Mouse (Mus musculus): ENCODE data around the gene Tpbgl.

Tpbgl gene

GRCm38 (mm10) chr7:99626376-99627270 lies at the start of gene Tpbgl:
Gene Tpbgl, minus strand, starts transcription at chr7:99627103.
- DNase-seq (ENCODE audit: low spot score) = peak; percentile 47

- DNase-seq (ENCODE audit: low spot score) = no peak
Observed at GRCm38 (mm10) chr7:99674890-99675289, 48.0 kb upstream of the Tpbgl start.

GRCm38 (mm10) chr7:99674209-99674608 lies 47.3 kb upstream of the Tpbgl start:
- no peak for DNase-seq (ENCODE audit: low spot score)

DNA sequence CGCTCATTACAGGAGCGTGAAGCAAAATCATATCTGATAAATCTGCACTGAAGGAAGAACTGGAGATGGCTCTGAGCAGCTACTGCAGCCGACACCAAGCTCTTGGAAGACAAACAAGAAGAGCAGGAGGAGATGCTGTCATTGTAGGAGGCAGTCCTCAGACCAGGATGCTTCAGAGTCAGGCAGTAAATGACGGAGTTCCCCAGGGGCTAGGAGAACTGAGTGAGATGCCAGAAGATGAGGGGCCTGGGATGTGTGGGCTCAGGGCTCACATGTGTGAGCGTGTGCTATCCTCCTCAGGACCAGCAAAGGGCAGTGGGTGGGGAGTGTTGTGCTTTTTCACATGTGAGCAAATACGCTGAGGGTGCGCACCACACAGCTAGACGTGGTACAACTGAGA lies 46.3 kb upstream of the Tpbgl start:
- no peak for DNase-seq (ENCODE audit: low spot score)

DNA sequence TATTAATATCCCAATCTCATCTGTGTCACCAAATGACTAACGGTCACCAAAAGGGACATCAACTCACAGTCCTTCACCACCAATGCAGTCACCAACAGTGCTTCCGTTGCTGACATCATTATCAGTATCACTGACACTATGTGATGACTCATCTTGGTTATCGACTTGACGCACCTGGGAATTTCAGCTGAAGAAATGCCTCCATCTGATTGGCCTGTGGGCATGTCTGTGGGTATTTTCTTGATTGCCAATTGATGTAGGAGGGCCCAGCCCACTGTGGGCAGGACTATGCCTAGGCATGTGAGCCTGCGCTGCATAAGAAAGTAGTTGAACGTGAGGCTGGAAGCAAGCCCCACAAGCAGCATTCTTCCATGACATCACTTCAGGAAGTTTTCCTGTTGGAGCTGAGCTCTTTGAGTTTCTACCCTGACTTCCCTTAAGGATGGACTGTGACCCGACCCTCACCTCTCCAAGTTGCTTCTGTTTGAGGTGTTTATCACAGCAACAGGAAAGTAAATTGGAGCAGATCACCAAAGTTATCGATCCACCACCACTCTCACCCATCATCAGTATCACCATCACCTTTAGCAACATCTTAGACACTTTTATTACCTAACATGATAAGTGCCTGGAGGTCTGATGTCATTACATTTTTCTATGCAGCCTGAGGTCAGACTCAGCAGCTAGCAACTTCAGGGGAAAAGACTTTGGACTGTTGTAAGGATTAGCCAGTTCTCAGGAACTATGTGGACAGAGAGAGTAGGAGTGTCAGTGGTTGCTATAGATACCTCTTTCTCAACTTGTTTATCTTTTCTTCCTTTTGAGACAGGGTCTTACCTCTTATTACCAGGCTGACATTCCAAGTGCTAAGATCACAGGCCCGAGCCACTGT lies 44.9 kb upstream of the Tpbgl start:
- no peak for DNase-seq (ENCODE audit: low spot score)

DNA sequence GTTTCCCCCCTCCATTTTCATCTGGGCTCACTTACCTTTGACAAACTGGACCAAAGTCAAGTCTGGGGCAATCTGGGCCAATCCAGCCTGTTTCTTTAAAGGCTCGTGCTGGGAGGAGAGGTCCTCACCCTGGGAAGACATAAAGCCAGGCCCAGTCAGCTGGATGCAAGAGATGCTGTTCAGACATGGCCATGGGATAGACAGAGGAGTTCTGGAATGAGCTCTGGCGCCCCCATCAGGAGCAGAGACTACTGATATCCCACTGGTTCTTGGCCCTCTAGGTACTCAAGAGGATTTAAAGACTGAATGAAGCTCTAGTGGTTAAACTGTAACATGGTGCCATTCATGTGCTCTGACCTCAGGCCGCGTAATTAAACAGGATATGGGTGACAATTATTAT lies 44.0 kb upstream of the Tpbgl start:
- DNase-seq (ENCODE audit: low spot score) = no peak

DNA sequence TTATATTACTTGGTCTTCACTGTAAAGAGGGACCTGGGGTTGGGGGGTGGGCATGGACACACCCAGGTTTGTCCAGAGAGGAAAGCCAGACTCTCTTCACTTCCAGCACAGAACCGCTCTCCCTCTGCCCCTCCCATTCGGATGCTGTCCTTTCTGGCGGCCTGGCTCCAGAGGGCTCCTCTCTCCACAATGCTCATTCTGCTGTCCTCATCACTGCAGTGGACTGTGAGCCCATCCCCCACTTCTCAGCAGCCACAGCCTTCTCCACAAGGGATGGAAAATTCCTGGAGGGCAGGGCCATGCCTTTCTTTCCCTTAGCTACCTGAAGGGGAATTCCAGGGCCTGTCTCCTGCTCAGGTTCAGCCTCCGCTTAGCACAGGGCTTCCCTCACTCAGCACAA lies 41.9 kb upstream of the Tpbgl start:
- DNase-seq (ENCODE audit: low spot score) = no peak

DNA sequence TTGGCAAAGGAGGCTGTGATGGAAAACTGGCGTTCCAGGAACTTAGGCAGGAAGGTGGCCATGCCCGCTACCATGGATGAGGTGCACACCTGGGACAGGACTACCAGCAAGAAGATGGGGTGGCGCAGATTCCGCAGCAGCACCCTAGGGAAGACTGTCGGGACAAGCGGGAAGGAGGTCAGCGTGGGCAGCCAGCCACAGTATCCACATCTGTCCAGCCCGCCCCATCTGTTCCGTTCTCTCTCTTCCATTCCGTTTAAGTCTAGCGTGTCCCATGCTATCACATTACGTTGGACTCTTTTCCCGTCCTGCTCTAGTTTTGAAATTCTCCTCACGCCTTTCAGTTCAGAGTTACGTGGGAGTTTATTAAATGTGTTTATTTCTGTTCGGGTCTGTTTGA lies 40.2 kb upstream of the Tpbgl start:
- DNase-seq (ENCODE audit: low spot score) = no peak

- no peak for DNase-seq (ENCODE audit: low spot score)
Observed at GRCm38 (mm10) chr7:99665731-99666452, 39.0 kb upstream of the Tpbgl start.

- DNase-seq (ENCODE audit: low spot score) = peak; percentile 74
Observed at GRCm38 (mm10) chr7:99664571-99665485, 37.9 kb upstream of the Tpbgl start.

GRCm38 (mm10) chr7:99663507-99664220 lies 36.8 kb upstream of the Tpbgl start:
- DNase-seq (ENCODE audit: low spot score) = no peak

- DNase-seq (ENCODE audit: low spot score) = no peak
Observed at GRCm38 (mm10) chr7:99662311-99662710, 35.4 kb upstream of the Tpbgl start.

DNA sequence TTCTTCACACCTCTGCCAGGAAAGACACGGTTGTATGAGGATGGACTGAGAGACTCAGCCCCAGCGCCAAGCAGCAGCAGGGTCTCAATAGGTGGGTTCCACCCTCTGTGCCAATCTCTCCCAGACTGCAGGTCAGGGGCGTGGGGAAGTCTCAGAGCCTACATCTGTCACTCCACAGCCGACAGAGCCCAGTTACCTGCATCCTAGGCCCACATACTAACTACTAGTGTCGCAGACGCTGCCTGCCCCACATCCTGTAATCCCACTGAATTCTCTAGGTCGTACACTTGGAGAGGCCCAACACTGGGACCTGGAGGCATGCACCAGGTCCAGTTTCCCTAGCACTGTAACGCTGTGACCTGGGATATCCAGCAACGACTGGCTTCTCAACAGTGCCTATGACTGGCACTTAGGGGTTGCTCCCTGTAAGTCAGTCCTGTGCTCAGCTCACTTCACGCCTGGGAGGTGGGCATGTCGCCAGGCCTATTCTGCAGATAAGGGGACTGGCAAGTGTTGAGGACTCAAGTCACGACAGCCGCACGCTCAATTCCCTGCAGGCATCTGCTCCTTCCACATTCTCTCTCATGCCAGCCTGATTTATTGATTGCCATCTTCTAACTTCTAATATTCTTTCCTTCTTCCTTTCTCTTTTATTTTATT lies 34.8 kb upstream of the Tpbgl start:
- no peak for DNase-seq (ENCODE audit: low spot score)

GRCm38 (mm10) chr7:99661071-99661470 lies 34.2 kb upstream of the Tpbgl start:
- no peak for DNase-seq (ENCODE audit: low spot score)

DNA sequence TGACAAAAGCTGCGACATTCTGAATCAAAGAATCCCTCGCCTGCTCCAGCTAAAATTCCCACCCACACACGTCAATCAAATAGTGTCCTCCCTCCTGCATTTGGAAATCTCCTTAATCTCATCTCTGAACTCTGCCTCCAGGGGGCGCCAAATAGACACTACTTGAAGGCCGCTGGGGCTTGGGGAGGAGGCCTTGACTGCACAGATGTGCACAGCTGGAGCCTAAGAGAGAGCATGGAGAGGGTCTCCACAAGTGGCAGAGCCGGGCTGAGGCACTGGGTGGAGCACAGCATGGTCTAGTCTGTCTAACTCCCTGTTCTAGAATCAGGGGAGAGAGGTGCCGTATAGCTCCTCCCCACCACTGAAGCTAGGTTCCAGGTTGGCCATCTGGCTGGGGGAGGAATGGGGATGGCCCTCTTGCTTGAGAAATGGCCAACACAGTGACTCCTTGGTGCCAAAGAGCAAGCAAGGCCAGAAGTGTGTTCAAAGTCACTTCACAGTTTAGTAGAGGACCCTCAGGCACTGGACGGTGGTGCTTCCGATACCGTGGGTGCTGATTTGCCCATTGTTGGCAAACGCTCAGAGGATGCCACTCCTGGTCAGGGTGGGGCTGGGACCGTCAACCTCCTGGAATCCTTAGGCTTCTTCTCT lies 32.6 kb upstream of the Tpbgl start:
- DNase-seq (ENCODE audit: low spot score) = no peak

DNA sequence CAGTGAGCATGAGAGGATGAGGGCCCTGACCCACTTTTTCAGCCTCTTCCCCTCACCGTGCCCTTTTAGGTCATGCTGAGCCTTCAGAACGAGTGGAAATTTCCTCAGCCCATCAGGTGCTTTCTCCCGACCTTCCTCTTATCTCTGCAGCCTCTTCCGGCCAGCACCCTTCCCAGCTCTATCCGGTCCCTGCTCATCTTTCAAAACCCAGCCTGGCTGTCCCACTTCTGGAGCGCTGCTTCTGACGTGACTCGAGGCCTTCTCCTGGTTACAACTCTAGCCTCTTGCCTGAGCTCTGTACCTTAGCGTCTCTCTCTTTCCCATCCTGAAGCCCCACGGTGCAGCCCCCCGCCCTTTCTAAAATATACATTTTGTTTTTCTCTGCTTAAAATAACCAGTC lies 27.3 kb upstream of the Tpbgl start:
- DNase-seq (ENCODE audit: low spot score) = no peak

GRCm38 (mm10) chr7:99649585-99649984 lies 22.7 kb upstream of the Tpbgl start:
- no peak for DNase-seq (ENCODE audit: low spot score)

DNA sequence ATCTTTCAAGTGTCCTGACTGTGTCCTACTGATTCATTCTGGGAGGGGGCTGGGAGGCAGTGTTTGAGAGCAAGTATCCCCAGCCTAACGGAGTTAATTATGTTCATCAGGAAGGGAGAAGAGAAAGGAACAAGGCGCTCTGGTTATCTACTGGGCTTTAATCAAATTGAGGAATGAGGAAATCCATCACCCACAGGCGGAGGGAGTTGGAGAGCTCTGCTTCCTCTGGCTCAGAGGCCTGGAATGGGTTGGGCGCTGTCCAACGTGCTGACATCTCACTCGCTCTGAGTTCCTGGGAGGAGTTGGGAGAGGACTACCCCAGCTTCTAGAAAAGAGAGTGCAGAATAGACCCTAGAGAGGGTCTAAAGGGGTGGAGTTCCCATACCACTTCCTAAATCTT lies 21.7 kb upstream of the Tpbgl start:
- DNase-seq (ENCODE audit: low spot score) = peak; percentile 31

DNA sequence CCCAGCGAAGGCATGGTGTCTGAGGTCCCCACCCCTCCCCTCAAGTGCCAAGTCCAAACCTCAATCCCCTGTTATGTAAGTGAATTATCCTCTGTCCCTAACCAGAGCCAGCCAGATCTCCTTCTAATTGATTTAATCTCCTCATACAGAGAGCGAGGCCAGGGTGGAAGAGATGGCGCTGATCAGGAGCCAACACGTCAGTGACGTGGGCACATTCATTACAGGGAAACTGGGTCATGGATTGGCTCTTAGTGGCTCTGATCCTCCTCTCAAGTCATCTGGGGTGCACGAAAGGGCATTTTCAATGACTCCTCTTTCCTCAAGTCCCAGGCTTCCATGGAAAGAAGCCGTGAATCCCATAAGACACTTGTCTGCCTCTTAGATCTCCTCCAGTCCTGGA lies 17.8 kb upstream of the Tpbgl start:
- no peak for DNase-seq (ENCODE audit: low spot score)

- DNase-seq (ENCODE audit: low spot score) = no peak
Observed at GRCm38 (mm10) chr7:99642078-99642477, 15.2 kb upstream of the Tpbgl start.
